Mouse (Mus musculus): ENCODE results near the gene AU021092. TPM values are rescaled to one million over a fixed set of nuclear protein-coding genes. Genes with fewer than 3 reads are reported as not detected.

AU021092 gene
- polyA plus RNA-seq, 1 experiment from 2014 or later, result 6.3 TPM

DNA sequence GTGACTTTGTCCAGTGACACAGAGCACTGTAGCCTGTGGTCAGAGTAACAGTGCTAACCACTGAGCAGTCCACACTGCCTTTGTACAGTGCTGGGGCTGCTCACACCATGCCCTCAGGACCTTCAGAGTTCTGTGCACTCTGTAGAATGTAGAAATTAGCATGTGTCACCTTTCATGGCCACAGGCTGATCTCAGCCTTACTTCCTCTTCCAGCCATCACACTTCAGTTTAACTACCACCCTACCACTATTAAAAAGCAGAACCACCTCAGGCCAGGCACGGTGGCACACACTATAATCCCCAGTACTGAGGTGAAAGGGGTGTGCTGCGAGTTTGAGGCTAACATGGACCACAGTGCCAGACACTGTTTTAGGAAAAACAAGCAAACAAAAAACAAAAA lies 11.7 kb downstream of the AU021092 start:
- Histone ChIP-seq H3K4me1 (ENCODE audit: control insufficient read depth in 2 of 2, insufficient read depth in 2 of 2, low read length in 2 of 2) (no peaks in the 10 kb centered on the region), H3K9ac (ENCODE audit: low read length) (no peak overlapping the region), H3K27me3 (ENCODE audit: control insufficient read depth, insufficient read depth, low read length) (no peaks in the 10 kb centered on the region), H3K9me3 (ENCODE audit: control insufficient read depth, low read length) (no peaks in the 10 kb centered on the region), H3K4me2 (ENCODE audit: low read length) (no peak overlapping the region), H3K4me3 (ENCODE audit: control insufficient read depth in 1 of 2, insufficient read depth in 1 of 2, low read depth in 1 of 2, low read length in 2 of 2) (no peak overlapping the region), H3K27ac (replicated peaks in 1 of 2; ENCODE audit: control insufficient read depth in 1 of 2, insufficient read depth in 1 of 2, low read depth in 2 of 2, low read length in 2 of 2) (no peak overlapping the region), H3K36me3 (ENCODE audit: control insufficient read depth, insufficient read depth, low read length) (no peaks in the 10 kb centered on the region)
- WGBS, result 81% methylated on average over 2 of the region's 2 CpGs
- no peak for ATAC-seq (ENCODE audit: insufficient number of reproducible peaks, insufficient read depth, low FRiP score, low read depth)

GRCm38 (mm10) chr16:5206051-5206450 lies 16.0 kb downstream of the AU021092 start:
- Histone ChIP-seq H3K9me3 (ENCODE audit: control insufficient read depth, low read length) (no peaks in the 10 kb centered on the region), H3K9ac (ENCODE audit: low read length) (no peak overlapping the region), H3K27ac (replicated peaks in 1 of 2; ENCODE audit: control insufficient read depth in 1 of 2, insufficient read depth in 1 of 2, low read depth in 2 of 2, low read length in 2 of 2) (no peak overlapping the region), H3K4me2 (ENCODE audit: low read length) (no peak overlapping the region), H3K27me3 (ENCODE audit: control insufficient read depth, insufficient read depth, low read length) (no peaks in the 10 kb centered on the region), H3K36me3 (ENCODE audit: control insufficient read depth, insufficient read depth, low read length) (no peaks in the 10 kb centered on the region), H3K4me3 (ENCODE audit: control insufficient read depth in 1 of 2, insufficient read depth in 1 of 2, low read depth in 1 of 2, low read length in 2 of 2) (no peak overlapping the region), H3K4me1 (ENCODE audit: control insufficient read depth in 2 of 2, insufficient read depth in 2 of 2, low read length in 2 of 2) (peaks cover 6% of the 10 kb centered on the region in 2 experiments; a peak in 2 of 4 replicates)
- no peak for ATAC-seq (ENCODE audit: insufficient number of reproducible peaks, insufficient read depth, low FRiP score, low read depth)
- WGBS, result 58% methylated on average over 5 of the region's 5 CpGs

- Histone ChIP-seq H3K4me2 (ENCODE audit: low read length) (no peak overlapping the region), H3K4me1 (ENCODE audit: control insufficient read depth in 2 of 2, insufficient read depth in 2 of 2, low read length in 2 of 2) (peaks cover 6% of the 10 kb centered on the region in 2 experiments; a peak in 2 of 4 replicates), H3K9me3 (ENCODE audit: control insufficient read depth, low read length) (no peaks in the 10 kb centered on the region), H3K4me3 (ENCODE audit: control insufficient read depth in 1 of 2, insufficient read depth in 1 of 2, low read depth in 1 of 2, low read length in 2 of 2) (no peak overlapping the region), H3K36me3 (ENCODE audit: control insufficient read depth, insufficient read depth, low read length) (0 out of 2 replicates have a peak, but pooled peaks cover 5% of the 10 kb centered on the region), H3K27ac (replicated peaks in 1 of 2; ENCODE audit: control insufficient read depth in 1 of 2, insufficient read depth in 1 of 2, low read depth in 2 of 2, low read length in 2 of 2) (no peak overlapping the region), H3K27me3 (ENCODE audit: control insufficient read depth, insufficient read depth, low read length) (no peaks in the 10 kb centered on the region), H3K9ac (ENCODE audit: low read length) (no peak overlapping the region)
- 52% methylated on average over 5 of the region's 5 CpGs for WGBS
- no peak for ATAC-seq (ENCODE audit: insufficient number of reproducible peaks, insufficient read depth, low FRiP score, low read depth)
These were observed 16.6 kb downstream of the AU021092 start for GRCm38 (mm10) chr16:5205431-5205970.

- Histone ChIP-seq H3K9me3 (ENCODE audit: control insufficient read depth, low read length) (no peaks in the 10 kb centered on the region), H3K27me3 (ENCODE audit: control insufficient read depth, insufficient read depth, low read length) (no peaks in the 10 kb centered on the region), H3K36me3 (ENCODE audit: control insufficient read depth, insufficient read depth, low read length) (peaks cover 21% of the 10 kb centered on the region), H3K27ac (replicated peaks in 1 of 2; ENCODE audit: control insufficient read depth in 1 of 2, insufficient read depth in 1 of 2, low read depth in 2 of 2, low read length in 2 of 2) (0 out of 4 replicates have a peak within 1 kb of the TSS, but pooled peaks of 1 of the 2 experiments have one; percentile 24), H3K9ac (ENCODE audit: low read length) (peak within 1 kb of the TSS; percentile 77), H3K4me3 (ENCODE audit: control insufficient read depth in 1 of 2, insufficient read depth in 1 of 2, low read depth in 1 of 2, low read length in 2 of 2) (peak within 1 kb of the TSS; percentile 87 to 91), H3K4me1 (ENCODE audit: control insufficient read depth in 2 of 2, insufficient read depth in 2 of 2, low read length in 2 of 2) (peaks cover 6% of the 10 kb centered on the region in 2 experiments; a peak in 2 of 4 replicates), H3K4me2 (ENCODE audit: low read length) (peak within 1 kb of the TSS; percentile 98)
- ATAC-seq (ENCODE audit: insufficient number of reproducible peaks, insufficient read depth, low FRiP score, low read depth), result peak; percentile 82; the same call in 1 of the 2 replicates
- WGBS, result 3% methylated on average over 39 of the region's 40 CpGs
These were observed 18.2 kb downstream of the AU021092 start, which contains the start of gene Nagpa for GRCm38 (mm10) chr16:5203668-5204433. Gene Nagpa (minus strand): TSS chr16:5204012.

- Histone ChIP-seq H3K9ac (ENCODE audit: low read length) (peak overlapping the region; percentile 77), H3K4me1 (ENCODE audit: control insufficient read depth in 2 of 2, insufficient read depth in 2 of 2, low read length in 2 of 2) (peaks cover 6% of the 10 kb centered on the region in 2 experiments; a peak in 2 of 4 replicates), H3K9me3 (ENCODE audit: control insufficient read depth, low read length) (no peaks in the 10 kb centered on the region), H3K27ac (replicated peaks in 1 of 2; ENCODE audit: control insufficient read depth in 1 of 2, insufficient read depth in 1 of 2, low read depth in 2 of 2, low read length in 2 of 2) (0 out of 4 replicates have a peak overlapping the region, but pooled peaks of 1 of the 2 experiments have one; percentile 24), H3K4me2 (ENCODE audit: low read length) (peak overlapping the region; percentile 98), H3K36me3 (ENCODE audit: control insufficient read depth, insufficient read depth, low read length) (peaks cover 26% of the 10 kb centered on the region), H3K4me3 (ENCODE audit: control insufficient read depth in 1 of 2, insufficient read depth in 1 of 2, low read depth in 1 of 2, low read length in 2 of 2) (peak overlapping the region; percentile 87 to 91), H3K27me3 (ENCODE audit: control insufficient read depth, insufficient read depth, low read length) (no peaks in the 10 kb centered on the region)
- 2% methylated on average over 36 of the region's 36 CpGs for WGBS
- ATAC-seq (ENCODE audit: insufficient number of reproducible peaks, insufficient read depth, low FRiP score, low read depth), result no peak
These were observed 18.9 kb downstream of the AU021092 start for GRCm38 (mm10) chr16:5203200-5203599.

DNA sequence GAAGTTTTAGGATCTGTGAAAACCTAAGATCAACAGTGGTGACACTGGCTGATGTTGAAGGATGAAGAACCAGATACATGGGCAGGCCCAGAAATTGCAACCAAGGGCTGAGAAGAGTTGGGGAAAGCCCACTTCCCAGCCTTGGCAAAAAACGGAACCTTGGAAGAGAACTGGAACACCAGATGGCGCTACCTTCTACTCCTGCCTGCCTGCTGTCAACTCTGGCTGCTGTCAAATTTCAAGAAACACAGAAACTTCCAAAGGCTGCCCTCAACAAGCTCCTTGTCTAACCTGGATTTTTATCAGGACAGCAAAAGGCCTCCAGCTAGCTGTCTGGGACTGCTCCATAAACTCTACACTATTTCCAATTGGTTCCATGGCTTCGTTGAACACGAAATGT lies 19.4 kb downstream of the AU021092 start:
- Histone ChIP-seq H3K9ac (ENCODE audit: low read length) (no peak overlapping the region), H3K4me3 (ENCODE audit: control insufficient read depth in 1 of 2, insufficient read depth in 1 of 2, low read depth in 1 of 2, low read length in 2 of 2) (peak overlapping the region; percentile 87 to 91; a peak in 3 of 4 replicates), H3K36me3 (ENCODE audit: control insufficient read depth, insufficient read depth, low read length) (peaks cover 26% of the 10 kb centered on the region), H3K27me3 (ENCODE audit: control insufficient read depth, insufficient read depth, low read length) (no peaks in the 10 kb centered on the region), H3K27ac (replicated peaks in 1 of 2; ENCODE audit: control insufficient read depth in 1 of 2, insufficient read depth in 1 of 2, low read depth in 2 of 2, low read length in 2 of 2) (no peak overlapping the region), H3K9me3 (ENCODE audit: control insufficient read depth, low read length) (no peaks in the 10 kb centered on the region), H3K4me1 (ENCODE audit: control insufficient read depth in 2 of 2, insufficient read depth in 2 of 2, low read length in 2 of 2) (peaks cover 6% of the 10 kb centered on the region in 2 experiments; a peak in 2 of 4 replicates), H3K4me2 (ENCODE audit: low read length) (peak overlapping the region; percentile 98)
- WGBS, result 8% methylated on average over 4 of the region's 4 CpGs
- ATAC-seq (ENCODE audit: insufficient number of reproducible peaks, insufficient read depth, low FRiP score, low read depth), result no peak

DNA sequence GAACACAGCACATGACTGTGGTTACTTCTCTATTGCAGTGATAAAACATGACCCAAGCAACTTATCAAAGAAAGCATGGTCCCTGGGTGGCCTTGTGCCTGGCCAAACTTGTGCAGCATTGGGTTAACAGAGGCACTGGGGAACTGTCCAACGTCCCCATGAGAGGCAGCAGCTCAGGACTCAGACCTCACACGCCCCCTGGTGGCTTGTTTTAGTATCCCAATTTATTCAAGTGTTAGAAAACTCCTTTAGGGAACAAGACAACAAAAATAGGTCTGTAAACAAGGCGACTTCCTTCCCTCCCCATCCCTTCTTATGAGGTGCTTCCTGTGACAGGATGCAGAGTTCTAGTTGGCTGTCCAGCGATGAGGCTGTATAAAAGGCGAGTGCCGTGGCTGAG lies 27.0 kb downstream of the AU021092 start:
- WGBS, result 23% methylated on average over 6 of the region's 6 CpGs

More for the DNA sequence above, 27.0 kb downstream of the AU021092 start:
- Histone ChIP-seq H3K9me3 (ENCODE audit: control insufficient read depth, low read length) (no peaks in the 10 kb centered on the region), H3K4me1 (ENCODE audit: control insufficient read depth in 2 of 2, insufficient read depth in 2 of 2, low read length in 2 of 2) (no peaks in the 10 kb centered on the region), H3K4me2 (ENCODE audit: low read length) (no peak overlapping the region), H3K4me3 (ENCODE audit: control insufficient read depth in 1 of 2, insufficient read depth in 1 of 2, low read depth in 1 of 2, low read length in 2 of 2) (no peak overlapping the region), H3K27ac (replicated peaks in 1 of 2; ENCODE audit: control insufficient read depth in 1 of 2, insufficient read depth in 1 of 2, low read depth in 2 of 2, low read length in 2 of 2) (no peak overlapping the region), H3K9ac (ENCODE audit: low read length) (no peak overlapping the region), H3K36me3 (ENCODE audit: control insufficient read depth, insufficient read depth, low read length) (peaks cover 27% of the 10 kb centered on the region), H3K27me3 (ENCODE audit: control insufficient read depth, insufficient read depth, low read length) (no peaks in the 10 kb centered on the region)
- ATAC-seq (ENCODE audit: insufficient number of reproducible peaks, insufficient read depth, low FRiP score, low read depth), result no peak
